19 mouse cellular contexts compared by ENCODE assay signal in genomic region chr3:130573243-130573642, GRCm38 (mm10). TPM values are rescaled to one million over a fixed set of nuclear protein-coding genes. Genes with fewer than 3 reads are reported as not detected.
A peak's percentile ranks its signal among the peaks of the same experiment; 100 is the strongest.
DNase-seq lines count a peak whose midpoint lies in the region; ATAC-seq and TF ChIP-seq lines count a peak whose summit lies in the region.
"Had no signal": no experiment of that assay in that cellular context is flagged by ENCODE, and none has a peak within 500 bp of the region (broad histone marks: within the 10 kb centered on the region; RNA-seq: fewer than 3 reads in every experiment).

No protein-coding gene starts in this region.

- no peak overlapping the region for H3K4me3 ChIP-seq in heart, adult 2 months
- H3K4me3 ChIP-seq in heart, embryonic 10.5 days, result no peak overlapping the region
- H3K4me3 ChIP-seq in liver, postnatal 0 days (ENCODE audit: low read depth, low read length), result no peak overlapping the region
- no peak overlapping the region for H3K4me3 ChIP-seq in liver, embryonic 12.5 days
- no peak overlapping the region for H3K4me3 ChIP-seq in E14TG2a.4 (replicated peaks; ENCODE audit: low read length)
- no peak overlapping the region for H3K4me3 ChIP-seq in bone marrow macrophage, adult 2 months (ENCODE audit: insufficient read depth, low read length)
- no peak overlapping the region for H3K4me3 ChIP-seq in cerebellum, adult 2 months (replicated peaks; ENCODE audit: insufficient read depth, low read depth, low read length)
- H3K4me3 ChIP-seq in midbrain, embryonic 11.5 days (ENCODE audit: low read depth, low read length), result no peak overlapping the region
- H3K4me3 ChIP-seq: embryonic facial prominence, embryonic 10.5 days; heart, embryonic 13.5 days; liver, embryonic 13.5 days; midbrain, embryonic 12.5 days had no signal

- no peak overlapping the region for H3K27ac ChIP-seq in heart, adult 2 months
- H3K27ac ChIP-seq in heart, embryonic 10.5 days, result no peak overlapping the region
- H3K27ac ChIP-seq in liver, postnatal 0 days (ENCODE audit: low read depth), result no peak overlapping the region
- no peak overlapping the region for H3K27ac ChIP-seq in liver, embryonic 12.5 days
- H3K27ac ChIP-seq in bone marrow macrophage, adult 2 months (ENCODE audit: insufficient read depth, low read depth, low read length), result no peak overlapping the region
- no peak overlapping the region for H3K27ac ChIP-seq in cerebellum, adult 2 months (ENCODE audit: insufficient read depth, low read length)
- no peak overlapping the region for H3K27ac ChIP-seq in midbrain, embryonic 11.5 days (ENCODE audit: low read depth, low read length)
- H3K27ac ChIP-seq: embryonic facial prominence, embryonic 10.5 days; heart, embryonic 13.5 days; liver, embryonic 13.5 days; midbrain, embryonic 12.5 days had no signal

- intact Hi-C loops in heart, adult 2 months (cut with DNase I), result no loop called here

- no peaks in the 10 kb centered on the region for H3K36me3 ChIP-seq in heart, adult 2 months (ENCODE audit: control insufficient read depth, insufficient read depth, low read length)
- H3K36me3 ChIP-seq in heart, embryonic 10.5 days, result no peaks in the 10 kb centered on the region
- H3K36me3 ChIP-seq in liver, postnatal 0 days (replicated peaks; ENCODE audit: insufficient read depth, low read length), result no peaks in the 10 kb centered on the region
- no peaks in the 10 kb centered on the region for H3K36me3 ChIP-seq in liver, embryonic 12.5 days
- no peaks in the 10 kb centered on the region for H3K36me3 ChIP-seq in E14TG2a.4 (ENCODE audit: insufficient read depth, low read length)
- no peaks in the 10 kb centered on the region for H3K36me3 ChIP-seq in midbrain, embryonic 11.5 days (ENCODE audit: control insufficient read depth, insufficient read depth, low read length)
- H3K36me3 ChIP-seq: embryonic facial prominence, embryonic 10.5 days; heart, embryonic 13.5 days; liver, embryonic 13.5 days; midbrain, embryonic 12.5 days had no signal

- no peak overlapping the region for H3K9ac ChIP-seq in heart, adult 2 months (ENCODE audit: low read depth, low read length)
- no peak overlapping the region for H3K9ac ChIP-seq in liver, postnatal 0 days (replicated peaks)
- no peak overlapping the region for H3K9ac ChIP-seq in liver, embryonic 12.5 days
- no peak overlapping the region for H3K9ac ChIP-seq in midbrain, embryonic 11.5 days (ENCODE audit: low read length)
- H3K9ac ChIP-seq: heart, embryonic 13.5 days; liver, embryonic 13.5 days; midbrain, embryonic 12.5 days had no signal

- H3K9me3 ChIP-seq in heart, embryonic 10.5 days, result no peaks in the 10 kb centered on the region
- no peaks in the 10 kb centered on the region for H3K9me3 ChIP-seq in liver, postnatal 0 days (ENCODE audit: low read length)
- no peaks in the 10 kb centered on the region for H3K9me3 ChIP-seq in liver, embryonic 12.5 days (replicated peaks)
- no peaks in the 10 kb centered on the region for H3K9me3 ChIP-seq in E14TG2a.4 (ENCODE audit: low read length)
- no peaks in the 10 kb centered on the region for H3K9me3 ChIP-seq in midbrain, embryonic 11.5 days (ENCODE audit: control insufficient read depth, low read length)
- H3K9me3 ChIP-seq: embryonic facial prominence, embryonic 10.5 days; heart, embryonic 13.5 days; liver, embryonic 13.5 days had no signal

- no peak overlapping the region for H3K4me2 ChIP-seq in liver, postnatal 0 days (ENCODE audit: low read depth, low read length)
- H3K4me2 ChIP-seq in liver, embryonic 12.5 days, result no peak overlapping the region
- H3K4me2 ChIP-seq in midbrain, embryonic 11.5 days, result no peak overlapping the region
- H3K4me2 ChIP-seq: heart, embryonic 13.5 days; liver, embryonic 13.5 days; midbrain, embryonic 12.5 days had no signal

- H3K4me1 ChIP-seq in heart, adult 2 months (ENCODE audit: control insufficient read depth, insufficient read depth, low read length), result no peaks in the 10 kb centered on the region
- no peaks in the 10 kb centered on the region for H3K4me1 ChIP-seq in heart, embryonic 10.5 days
- no peaks in the 10 kb centered on the region for H3K4me1 ChIP-seq in liver, postnatal 0 days (ENCODE audit: insufficient read depth)
- no peaks in the 10 kb centered on the region for H3K4me1 ChIP-seq in liver, embryonic 12.5 days
- no peaks in the 10 kb centered on the region for H3K4me1 ChIP-seq in E14TG2a.4 (replicated peaks; ENCODE audit: low read depth, low read length)
- H3K4me1 ChIP-seq in bone marrow macrophage, adult 2 months (ENCODE audit: control insufficient read depth, insufficient read depth, low read length), result no peaks in the 10 kb centered on the region
- H3K4me1 ChIP-seq in cerebellum, adult 2 months (ENCODE audit: control insufficient read depth, insufficient read depth, low read length), result no peaks in the 10 kb centered on the region
- H3K4me1 ChIP-seq in midbrain, embryonic 11.5 days (ENCODE audit: control insufficient read depth, insufficient read depth, low read length), result no peaks in the 10 kb centered on the region
- H3K4me1 ChIP-seq: heart, embryonic 13.5 days; liver, embryonic 13.5 days; midbrain, embryonic 12.5 days had no signal

- no peak for ATAC-seq in liver, postnatal 0 days
- ATAC-seq in liver, embryonic 12.5 days, result no peak
- ATAC-seq in midbrain, embryonic 11.5 days (ENCODE audit: low FRiP score), result no peak

- H3K27me3 ChIP-seq in heart, adult 2 months (ENCODE audit: control insufficient read depth, insufficient read depth, low read length), result no peaks in the 10 kb centered on the region
- no peaks in the 10 kb centered on the region; the same call in 1 of the 2 replicates for H3K27me3 ChIP-seq in heart, embryonic 10.5 days (ENCODE audit: insufficient read depth, poor library complexity, severe bottlenecking)
- no peaks in the 10 kb centered on the region for H3K27me3 ChIP-seq in liver, postnatal 0 days (ENCODE audit: insufficient read depth, low read length)
- H3K27me3 ChIP-seq in liver, embryonic 12.5 days (replicated peaks), result no peaks in the 10 kb centered on the region
- peaks cover 5% of the 10 kb centered on the region for H3K27me3 ChIP-seq in E14TG2a.4 (ENCODE audit: insufficient read depth, low read length)
- no peaks in the 10 kb centered on the region for H3K27me3 ChIP-seq in cerebellum, adult 2 months (ENCODE audit: control insufficient read depth, insufficient read depth, low read length)
- H3K27me3 ChIP-seq in midbrain, embryonic 11.5 days (ENCODE audit: control insufficient read depth, insufficient read depth, low read length), result no peaks in the 10 kb centered on the region
- H3K27me3 ChIP-seq: liver, embryonic 13.5 days; midbrain, embryonic 12.5 days had no signal

- no peak for DNase-seq in heart, adult 2 months
- DNase-seq in heart, embryonic 10.5 days (ENCODE audit: low spot score), result no peak
- DNase-seq in liver, postnatal 0 days, result peak; percentile 25
- DNase-seq in cerebellum, adult 2 months, result no peak
- DNase-seq in midbrain, embryonic 11.5 days (ENCODE audit: low spot score, missing footprints), result no peak
- DNase-seq: adrenal gland, adult 2 months; cerebellum, adult 8-10 months; gastrocnemius, postnatal 14 days; kidney, postnatal 14 days; liver, embryonic 13.5 days; lung, postnatal 4 days; right cerebral cortex, postnatal 25 days had no signal

- WGBS in heart, adult 2 months, result 70% methylated on average over 5 of the region's 5 CpGs
- WGBS in heart, embryonic 10.5 days, result 69% methylated on average over 5 of the region's 5 CpGs
- WGBS in liver, postnatal 0 days (ENCODE audit: insufficient replicate concordance), result 63% methylated on average over 5 of the region's 5 CpGs
- WGBS in liver, embryonic 12.5 days (ENCODE audit: insufficient replicate concordance), result 58% methylated on average over 5 of the region's 5 CpGs
- WGBS in cerebellum, adult 2 months, result 67% methylated on average over 5 of the region's 5 CpGs
- 68% methylated on average over 5 of the region's 5 CpGs for WGBS in midbrain, embryonic 11.5 days

- TF ChIP-seq EP300 in heart, adult 2 months (IDR thresholded peaks at IDR 0.05; ENCODE audit: insufficient read depth, low read depth, low read length), result no peak
- TF ChIP-seq EP300 in liver, postnatal 0 days (IDR thresholded peaks at IDR 0.05; ENCODE audit: low read depth), result no peak

- no peaks in the 10 kb centered on the region for H3K79me2 ChIP-seq in heart, adult 2 months (replicated peaks; ENCODE audit: control insufficient read depth, insufficient read depth, low read length)

- TF ChIP-seq POLR2A in heart, adult 2 months (IDR thresholded peaks at IDR 0.05; ENCODE audit: insufficient read depth, low read depth, low read length), result no peak
- no peak for TF ChIP-seq POLR2A in bone marrow macrophage, adult 2 months (IDR thresholded peaks at IDR 0.05; ENCODE audit: borderline replicate concordance, low read depth, low read length)
- TF ChIP-seq POLR2A in cerebellum, adult 2 months (IDR thresholded peaks at IDR 0.05; ENCODE audit: borderline replicate concordance, insufficient read depth, low read length), result no peak

- TF ChIP-seq CTCF in heart, adult 2 months (IDR thresholded peaks at IDR 0.05), result peak; percentile 23; the same call in 1 of the 2 replicates
- TF ChIP-seq CTCF in liver, postnatal 0 days (IDR thresholded peaks at IDR 0.05; ENCODE audit: low read depth), result peak; percentile 52
- TF ChIP-seq CTCF in E14TG2a.4 (conservative IDR thresholded peaks at IDR 0.05; ENCODE audit: low read length), result peak; percentile 56
- 0 out of 2 replicates have a peak, but pooled peaks have one; percentile 19 for TF ChIP-seq CTCF in bone marrow macrophage, adult 2 months (IDR thresholded peaks at IDR 0.05; ENCODE audit: low read depth, low read length)
- no peak for TF ChIP-seq CTCF in cerebellum, adult 2 months (IDR thresholded peaks at IDR 0.05; ENCODE audit: borderline replicate concordance, insufficient read depth, low read depth, low read length)

RNA-seq across cellular contexts. Expression of gene Etnppl, which starts 44.0 kb away (rescaled TPM):
- total RNA-seq in heart, adult 2 months (2021), result not detected
- polyA plus RNA-seq in heart, adult 2 months (2012; rRNA removed), result 0.06 TPM in 1 of 2 replicates, not detected in the other
- polyA plus RNA-seq in heart, embryonic 10.5 days (2016; fragmentation: Nextera tagmentation; extraction: Ambion mirVana), result not detected in 2 replicates
- 42.6 and 49.1 TPM in 2 replicates for polyA plus RNA-seq in liver, postnatal 0 days (2015; fragmentation: Nextera tagmentation; extraction: Ambion mirVana)
- polyA plus RNA-seq in liver, embryonic 12.5 days (2016; fragmentation: Nextera tagmentation; extraction: Ambion mirVana), result not detected in 2 replicates
- not detected in 2 replicates for polyA plus RNA-seq in bone marrow macrophage, adult 2 months (2012; ENCODE audit: insufficient read depth, insufficient read length, missing spikeins)
- 35.0 and 37.9 TPM in 2 replicates for polyA plus RNA-seq in cerebellum, adult 2 months (2012; rRNA removed)
- polyA plus RNA-seq in midbrain, embryonic 11.5 days (2014; fragmentation: Nextera tagmentation; extraction: Ambion mirVana), result not detected in 2 replicates
- total RNA-seq: gastrocnemius, postnatal 14 days had no signal
- polyA plus RNA-seq: adrenal gland, adult 2 months; embryonic facial prominence, embryonic 10.5 days; heart, embryonic 13.5 days; intestine, embryonic 14.5 days; liver, embryonic 13.5 days had no signal

Comparison
In these comparisons a context has a peak if more than half of its experiments do, and no peak if none do; other contexts are left out.
1. RNA of gene Etnppl, which starts 44.0 kb away (polyA plus RNA-seq): 42.6 to 49.1 TPM in liver, postnatal 0 days and 35.0 to 37.9 TPM in cerebellum, adult 2 months; not detected in bone marrow macrophage, adult 2 months, 0.06 TPM in heart, adult 2 months, not detected in heart, embryonic 10.5 days, not detected in liver, embryonic 12.5 days and not detected in midbrain, embryonic 11.5 days; every median in the first group is over 10 times any median in the second.